Mouse (Mus musculus): ENCODE measurements at regions not wholly inside any gene's neighbourhood (a gene's known extent, or its start where the extent isn't known, plus 50 kb on each side); places are given as distances from the start of the nearest gene placed in this dataset.
A peak's percentile ranks its signal among the peaks of the same experiment; 100 is the strongest.

DNA sequence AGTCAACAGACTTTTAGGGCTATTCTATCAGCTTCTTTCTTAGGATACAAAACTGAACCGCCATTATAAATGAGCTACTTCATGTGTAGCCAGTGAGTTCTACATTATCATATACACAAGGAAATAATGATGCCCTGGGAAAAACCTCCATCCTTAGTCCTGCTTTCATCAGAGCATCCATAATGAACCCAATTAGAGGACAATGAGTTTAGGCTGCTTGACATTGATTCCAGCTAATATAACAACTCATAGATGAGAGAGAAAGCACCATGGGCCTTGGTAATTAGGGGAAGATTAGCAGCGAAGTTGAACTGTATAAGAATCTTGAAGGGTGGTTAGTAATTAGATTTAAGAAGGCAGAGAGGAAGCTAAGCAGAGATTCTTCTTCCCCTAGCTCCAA, 405.7 kb downstream of the Ipmk start:
- no peak for DNase-seq (ENCODE audit: low read depth)

DNA sequence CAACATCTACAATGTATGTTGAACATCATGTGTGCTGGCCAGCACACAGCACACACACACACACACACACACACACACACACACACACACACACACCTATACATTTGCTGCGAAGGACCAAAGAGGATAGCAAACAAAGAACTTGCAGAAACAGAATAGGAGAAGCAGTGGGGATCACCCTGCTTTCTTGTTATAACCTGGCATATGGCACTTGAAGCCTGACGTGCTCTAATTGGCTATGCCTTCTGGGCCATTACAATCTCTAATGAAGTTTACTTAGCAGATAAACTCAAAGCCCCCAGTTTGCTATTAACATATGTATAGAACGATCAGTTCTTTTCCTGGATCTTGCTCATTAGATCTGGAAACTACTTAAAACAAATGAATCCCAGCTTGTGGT, 407.2 kb downstream of the Ipmk start:
- no peak for DNase-seq (ENCODE audit: low read depth)

DNA sequence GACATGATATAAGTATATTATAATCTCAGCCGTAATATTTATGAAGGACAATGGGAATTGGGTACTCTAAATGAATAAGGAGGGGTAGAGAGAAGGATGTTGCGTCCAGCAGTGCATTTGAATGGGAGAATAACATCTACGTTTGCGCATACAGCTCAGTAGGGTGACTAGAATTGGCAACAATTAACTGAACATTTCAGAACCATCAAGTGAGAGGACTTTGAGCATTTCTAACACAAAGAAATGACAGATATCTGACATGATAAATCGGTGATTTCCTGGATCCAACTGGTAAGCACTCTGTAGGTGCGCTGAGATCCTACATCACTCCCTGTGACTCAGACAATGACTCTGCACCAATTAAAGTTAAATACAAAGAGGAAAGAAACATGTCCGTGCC, 431.3 kb downstream of the Ipmk start:
- DNase-seq (ENCODE audit: low read depth) = no peak

DNA sequence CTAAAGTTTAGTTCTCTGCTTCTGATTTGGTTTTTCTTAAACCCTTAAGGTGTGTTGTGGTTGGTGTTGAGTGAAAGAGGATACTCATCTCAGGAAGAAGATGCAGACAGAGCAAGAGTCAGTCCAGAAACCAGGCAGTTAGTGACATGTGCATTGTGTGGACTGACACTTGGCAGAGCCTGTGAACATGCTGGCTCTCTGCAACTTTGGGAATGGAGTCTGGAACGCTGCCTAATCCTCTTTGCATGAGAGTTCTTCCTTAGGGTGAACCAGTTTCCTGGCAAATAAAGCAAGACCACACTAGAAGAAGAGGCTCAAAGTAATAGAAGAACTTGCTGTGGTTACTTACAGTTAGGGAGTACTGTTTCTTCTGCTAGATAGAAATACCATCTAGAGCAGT, 441.7 kb downstream of the Ipmk start:
- no peak for DNase-seq (ENCODE audit: low read depth)

DNA sequence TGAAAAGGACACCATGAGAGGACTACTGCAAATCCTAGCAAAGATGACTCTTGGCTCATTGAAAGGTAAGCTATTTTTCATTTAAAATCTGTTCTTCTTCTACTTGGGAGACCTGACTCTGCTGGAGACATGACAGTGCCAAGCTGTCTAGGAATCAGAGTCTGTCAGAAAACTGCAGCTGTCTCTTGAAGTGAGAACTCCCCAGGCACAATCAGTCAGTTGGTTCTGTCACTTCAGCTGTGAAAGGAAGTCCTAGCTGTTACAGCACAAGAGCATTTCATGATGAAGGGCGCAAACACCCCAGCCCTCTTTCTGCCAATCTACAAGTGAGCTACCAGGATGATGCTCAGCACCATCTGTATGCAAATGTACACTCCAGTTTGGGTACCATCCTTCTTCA, 442.4 kb downstream of the Ipmk start:
- DNase-seq (ENCODE audit: low read depth) = no peak

DNA sequence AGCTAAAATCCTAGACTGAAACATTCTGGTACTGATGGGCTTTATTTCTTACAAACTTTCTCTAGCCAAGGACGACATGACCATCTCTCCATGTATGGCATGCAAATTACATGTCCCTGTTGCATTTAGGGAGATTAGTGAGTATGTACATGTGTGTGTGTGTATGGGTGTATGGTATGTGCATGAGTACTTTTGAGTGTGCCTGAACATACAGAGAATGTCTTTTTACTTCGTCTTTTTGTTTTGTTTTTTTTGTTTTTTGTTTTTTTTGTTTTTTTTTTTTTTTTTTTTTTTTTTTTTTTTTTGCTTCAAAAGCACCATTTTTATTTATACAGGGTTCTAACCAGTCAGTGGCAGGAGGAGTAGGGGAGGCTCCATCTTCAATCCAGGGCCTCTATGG, 451.1 kb downstream of the Ipmk start:
- DNase-seq (ENCODE audit: low read depth) = no peak

DNA sequence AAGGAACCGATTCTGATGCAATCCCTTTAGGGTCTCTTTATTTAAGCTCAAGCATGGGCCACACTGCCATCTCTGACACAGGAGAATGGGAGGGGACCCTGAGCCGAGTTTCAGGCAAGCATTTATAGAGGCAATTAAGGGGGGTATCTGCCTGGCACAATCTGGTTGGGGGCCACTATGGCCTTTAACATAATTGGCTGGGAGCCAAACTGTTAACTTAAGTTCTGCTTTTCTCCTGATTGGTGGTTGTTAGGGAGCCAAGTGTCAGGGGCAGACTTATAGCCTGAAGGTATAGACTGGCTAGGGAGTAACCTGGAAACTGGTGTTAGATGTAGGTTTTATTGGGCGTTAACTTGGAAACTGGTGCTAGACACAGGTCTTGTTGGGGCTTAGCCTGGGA, 454.9 kb downstream of the Ipmk start:
- no peak for DNase-seq (ENCODE audit: low read depth)

DNA sequence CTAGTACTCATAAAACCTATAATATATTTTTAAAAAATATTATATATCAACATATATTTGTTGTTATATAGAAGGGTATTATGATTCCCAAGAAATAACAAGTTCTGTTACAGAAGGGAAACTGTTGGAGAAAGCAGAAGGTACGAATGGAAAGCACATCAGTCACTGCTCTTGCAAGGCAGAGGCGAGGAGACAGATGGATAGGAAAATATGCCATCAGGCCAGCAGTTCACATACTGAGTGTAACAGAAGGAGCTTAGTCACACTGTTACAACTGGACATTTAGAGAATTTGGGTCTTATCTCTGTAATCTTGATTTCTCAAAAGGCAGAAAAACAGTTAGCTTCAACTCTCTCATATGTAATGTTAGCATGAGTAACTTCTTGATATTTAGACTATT, 485.1 kb downstream of the Ipmk start:
- no peak for DNase-seq (ENCODE audit: low read depth)

DNA sequence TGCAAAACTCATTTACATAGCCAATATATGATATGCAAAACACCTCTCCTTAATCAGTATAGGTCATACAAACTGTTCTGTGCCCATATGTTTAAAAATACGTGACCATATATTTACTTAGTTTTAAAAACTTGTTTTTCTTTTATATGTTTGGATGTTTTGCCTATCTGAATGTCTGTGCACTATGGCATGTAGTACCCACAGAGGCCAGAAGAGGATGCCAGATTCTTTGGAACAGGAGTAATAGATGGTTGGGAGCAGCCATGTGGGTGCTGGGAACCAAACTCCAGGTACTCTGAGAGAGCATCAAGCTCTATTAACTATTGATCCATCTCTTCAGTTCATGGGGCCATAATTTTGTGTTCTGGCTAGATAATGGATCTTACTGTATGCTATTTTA, 487.5 kb downstream of the Ipmk start:
- no peak for DNase-seq (ENCODE audit: low read depth)

DNA sequence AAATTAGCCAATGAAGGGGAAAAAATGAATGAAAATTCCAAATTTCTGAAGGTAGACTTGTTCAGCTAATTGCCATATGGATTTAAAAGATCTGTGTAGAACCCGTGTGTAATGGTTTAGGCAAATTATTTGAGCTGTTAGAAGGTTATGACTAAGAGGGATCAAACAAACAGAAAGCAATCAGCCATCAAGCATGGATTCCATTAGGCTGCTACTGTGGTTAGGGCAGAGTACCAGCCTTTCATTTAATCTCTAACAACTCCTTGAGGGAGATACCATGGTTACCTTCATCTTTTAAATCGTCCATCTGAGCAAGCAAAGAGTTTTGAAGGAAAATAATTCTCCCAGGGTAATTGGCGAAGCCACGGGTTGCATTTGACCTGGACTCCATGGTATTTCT, 509.5 kb downstream of the Ipmk start:
- DNase-seq (ENCODE audit: low read depth) = no peak

DNA sequence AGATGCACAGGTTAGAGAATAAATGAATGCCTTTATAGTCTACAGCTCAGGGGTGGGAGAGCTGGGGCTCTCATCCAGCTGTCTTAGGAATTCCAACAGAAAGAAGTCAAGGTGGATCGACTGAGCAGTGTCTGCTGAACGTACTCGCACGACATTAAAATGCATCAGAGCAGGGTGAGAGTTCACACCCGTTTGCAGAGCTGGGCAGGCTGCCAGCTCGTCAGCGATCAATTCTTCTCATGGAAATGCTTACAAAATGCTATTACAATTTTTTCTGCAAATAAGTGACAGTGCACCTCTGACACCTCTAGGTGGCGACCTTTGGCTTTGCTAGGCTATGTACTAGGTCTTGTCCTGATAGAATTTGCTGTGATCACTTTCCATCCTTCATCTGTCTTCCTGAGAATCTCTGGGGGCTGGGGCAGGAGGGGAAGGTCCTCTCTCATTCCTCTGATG, 510.0 kb downstream of the Ipmk start:
- DNase-seq (ENCODE audit: low read depth) = peak; percentile 42

DNA sequence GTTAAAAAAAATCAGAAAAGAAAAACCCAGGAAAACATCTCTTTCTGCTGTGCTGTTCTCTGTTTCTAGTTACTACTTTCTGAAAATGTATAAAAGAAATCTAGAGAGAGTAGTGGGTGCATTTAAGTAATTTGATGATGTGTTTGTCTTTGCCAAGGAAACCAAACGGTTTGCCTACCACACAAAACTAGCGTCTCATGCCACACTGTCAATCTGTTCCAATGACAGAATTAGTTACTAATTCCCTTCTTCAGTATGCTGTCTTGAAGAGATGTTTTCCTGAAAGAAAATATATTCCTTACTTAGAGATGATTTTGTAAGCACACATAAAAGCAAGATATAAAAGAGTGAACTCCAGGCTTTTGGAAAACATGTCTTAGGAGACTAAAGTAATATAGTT, 546.2 kb downstream of the Ipmk start:
- no peak for DNase-seq (ENCODE audit: low read depth)

DNA sequence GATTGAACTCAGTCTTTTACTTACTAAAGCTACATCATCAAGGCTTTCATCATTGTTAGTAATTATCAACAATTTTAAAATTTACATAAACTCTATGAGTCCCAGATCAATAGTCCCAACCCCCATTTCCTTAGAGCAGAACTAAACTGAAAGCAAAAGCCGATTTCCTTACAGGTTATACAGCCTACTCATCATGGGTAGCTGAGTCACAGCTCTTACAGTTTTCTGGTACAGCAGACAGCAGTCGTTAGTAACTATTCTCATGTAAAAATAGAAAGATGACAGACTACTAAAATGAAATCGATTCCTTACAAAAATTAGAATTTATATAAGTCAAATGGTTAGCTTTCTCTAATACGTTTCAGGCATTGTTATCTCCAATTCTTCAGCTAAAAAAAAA, 557.5 kb downstream of the Ipmk start:
- no peak for DNase-seq (ENCODE audit: low read depth)

Measured in NIH3T3 (cell line).